Mouse (Mus musculus): ENCODE data around the gene Sh3pxd2b. TPM values are rescaled to one million over a fixed set of nuclear protein-coding genes. Genes with fewer than 3 reads are reported as not detected.

Sh3pxd2b gene
- not detected for polyA plus RNA-seq (2017; shearing (Covaris generic))

DNA sequence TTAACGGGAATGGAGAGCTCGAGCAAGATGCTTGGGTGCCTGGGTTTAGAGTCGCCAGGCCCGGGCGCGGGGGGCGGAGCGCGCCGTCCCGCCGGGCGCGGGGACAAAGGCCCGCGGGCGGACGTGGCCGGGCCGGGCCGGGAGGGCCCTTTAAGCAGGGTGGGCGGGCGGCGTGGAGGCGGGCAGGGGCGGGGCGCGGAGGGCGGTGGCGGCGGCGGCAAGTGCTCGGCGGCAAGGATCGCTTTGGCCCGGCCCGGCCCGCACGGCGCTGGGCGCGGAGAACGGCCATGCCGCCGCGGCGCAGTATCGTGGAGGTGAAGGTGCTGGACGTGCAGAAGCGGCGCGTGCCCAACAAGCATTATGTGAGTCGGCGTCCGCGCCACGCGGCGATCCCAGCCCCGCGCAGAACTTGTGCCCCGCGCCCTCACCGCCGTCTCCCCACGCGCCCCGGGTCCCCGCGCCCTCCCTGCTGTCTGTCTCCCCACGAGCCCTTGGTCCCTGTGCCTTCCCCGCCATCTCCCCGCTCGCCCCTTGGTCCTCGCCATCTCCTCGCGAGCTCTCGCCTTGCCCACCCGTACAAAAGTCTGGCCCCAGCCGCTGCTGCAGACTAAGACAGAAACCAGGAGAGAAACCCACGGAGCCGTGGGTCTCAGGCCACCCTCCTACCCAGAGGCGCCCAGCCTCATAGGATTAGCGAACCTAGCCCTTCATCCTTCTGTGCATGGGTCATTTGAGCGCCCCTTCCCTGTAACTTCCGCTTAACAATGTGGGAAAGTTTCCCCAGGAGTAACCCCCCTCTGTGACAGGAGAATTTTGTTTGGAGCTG is at the start of gene Sh3pxd2b:
Gene Sh3pxd2b, plus strand, starts transcription at position 214 of the 826 bp plus-strand sequence.

GRCm38 (mm10) chr11:32299865-32300264 is 47.8 kb upstream of the Sh3pxd2b start, which contains the start of gene Hbq1a:
Gene Hbq1a (plus strand): TSS chr11:32300069.

GRCm38 (mm10) chr11:32454800-32455506 is 107.3 kb downstream of the Sh3pxd2b start, which contains the start of gene Ubtd2:
Gene Ubtd2 (plus strand): TSS chr11:32455370.

Other genes with a start within 250 kb of the Sh3pxd2b start
- gene Il9r, start 147.5 kb upstream of the Sh3pxd2b start, polyA plus RNA-seq (2017; shearing (Covaris generic)), result not detected
- 15.5 TPM for gene Snrnp25, start 142.4 kb upstream of the Sh3pxd2b start, polyA plus RNA-seq (2017; shearing (Covaris generic))
- not detected for gene Rhbdf1, start 125.5 kb upstream of the Sh3pxd2b start, polyA plus RNA-seq (2017; shearing (Covaris generic))
- gene Mpg, start 121.3 kb upstream of the Sh3pxd2b start, polyA plus RNA-seq (2017; shearing (Covaris generic)), result 19.8 TPM
- 49.7 TPM for gene Nprl3, start 80.1 kb upstream of the Sh3pxd2b start, polyA plus RNA-seq (2017; shearing (Covaris generic))
- not detected for gene Hba-x, start 71.4 kb upstream of the Sh3pxd2b start, polyA plus RNA-seq (2017; shearing (Covaris generic))
- not detected for gene Hba-a1, start 64.3 kb upstream of the Sh3pxd2b start, polyA plus RNA-seq (2017; shearing (Covaris generic))
- not detected for gene Hbq1b, start 60.9 kb upstream of the Sh3pxd2b start, polyA plus RNA-seq (2017; shearing (Covaris generic))
- gene Hba-a2, start 51.3 kb upstream of the Sh3pxd2b start, polyA plus RNA-seq (2017; shearing (Covaris generic)), result not detected
- gene Hbq1a, start 47.8 kb upstream of the Sh3pxd2b start, polyA plus RNA-seq (2017; shearing (Covaris generic)), result not detected
- 8.8 TPM for gene Ubtd2, start 107.5 kb downstream of the Sh3pxd2b start, polyA plus RNA-seq (2017; shearing (Covaris generic))
- gene Efcab9, start 184.3 kb downstream of the Sh3pxd2b start, polyA plus RNA-seq (2017; shearing (Covaris generic)), result 0.78 TPM
- 263 TPM for gene Stk10, start 185.5 kb downstream of the Sh3pxd2b start, polyA plus RNA-seq (2017; shearing (Covaris generic))

All from naive thymus-derived CD4-positive, alpha-beta T cell, adult 5 months (primary cell).